ENCODE assay signal across 16 mouse cellular contexts in genomic region chr6:148491849-148492248, GRCm38 (mm10). TPM values are rescaled to one million over a fixed set of nuclear protein-coding genes. Genes with fewer than 3 reads are reported as not detected.
DNase-seq lines count a peak whose midpoint lies in the region; TF ChIP-seq lines count a peak whose summit lies in the region.
"Had no signal": no experiment of that assay in that cellular context is flagged by ENCODE, and none has a peak within 500 bp of the region (broad histone marks: within the 10 kb centered on the region; RNA-seq: fewer than 3 reads in every experiment).

No protein-coding gene starts in this region.

- TF ChIP-seq POLR2A in brain, embryonic 14.5 days (IDR thresholded peaks at IDR 0.05; ENCODE audit: borderline replicate concordance, extremely low read depth, insufficient read depth, insufficient read length, poor library complexity, severe bottlenecking) = no peak

- DNase-seq in right cerebral cortex, adult 18-20 months = peak; percentile 11
- no peak for DNase-seq in right cerebral cortex, postnatal 14 days
- DNase-seq in brain, embryonic 14.5 days (ENCODE audit: low read depth) = peak; percentile 16
- no peak for DNase-seq in thymus, postnatal 36 days
- DNase-seq in embryo, embryonic 10 days (ENCODE audit: low spot score) = no peak
- DNase-seq: adrenal gland, adult 2 months; adrenal gland, postnatal 10 days; adrenal gland, postnatal 25 days; cerebellum, adult 11 months; cerebellum, adult 18-20 months; cerebellum, adult 8-10 months; cerebellum, adult 9-11 months; cerebellum, postnatal 14 days; cerebellum, postnatal 36 days; forebrain, postnatal 0 days had no signal

- no peak for TF ChIP-seq CTCF in brain, embryonic 14.5 days (IDR thresholded peaks at IDR 0.05; ENCODE audit: borderline replicate concordance, extremely low read depth, insufficient read depth, insufficient read length)

RNA-seq across cellular contexts. Expression of gene Tmtc1, which starts 47.7 kb away (rescaled TPM):
- polyA plus RNA-seq in brain, embryonic 14.5 days (2012; rRNA removed) = 5.4 and 11.8 TPM in 2 replicates
- polyA plus RNA-seq: C2C12 had no signal

Comparison
In these comparisons a context has a peak if more than half of its experiments do, and no peak if none do; other contexts are left out.
1. DNase-seq: peak in right cerebral cortex, adult 18-20 months (single experiment) and brain, embryonic 14.5 days (single experiment); none in right cerebral cortex, postnatal 14 days (single experiment), thymus, postnatal 36 days (0 of 2) and embryo, embryonic 10 days (single experiment).